Mouse (Mus musculus): ENCODE measurements around the gene Phlda2. TPM values are rescaled to one million over a fixed set of nuclear protein-coding genes. Genes with fewer than 3 reads are reported as not detected.
"Not testable (repeated sequence)": the region's sequence is repeated elsewhere in the genome, so short reads cannot be mapped to it uniquely, and the experiment has no call there.

Gene Phlda2
- total RNA-seq (2021): 0.78 and 1.4 TPM in 2 replicates
- long read RNA-seq, experiment 1, partial matches to known transcripts: 0 of 1 reads
- long read RNA-seq, experiment 1, other reads (novel, unspliced or antisense): 0 of 1 reads
- long read RNA-seq, experiment 2: 0 reads

GRCm38 (mm10) chr7:143502418-143503200 is at the start of gene Phlda2:
Gene Phlda2, minus strand, starts transcription at chr7:143503150.
- DNase-seq: peak; percentile 37

- DNase-seq: no peak
Observed at GRCm38 (mm10) chr7:143549588-143550220, 46.8 kb upstream of the Phlda2 start.

DNA sequence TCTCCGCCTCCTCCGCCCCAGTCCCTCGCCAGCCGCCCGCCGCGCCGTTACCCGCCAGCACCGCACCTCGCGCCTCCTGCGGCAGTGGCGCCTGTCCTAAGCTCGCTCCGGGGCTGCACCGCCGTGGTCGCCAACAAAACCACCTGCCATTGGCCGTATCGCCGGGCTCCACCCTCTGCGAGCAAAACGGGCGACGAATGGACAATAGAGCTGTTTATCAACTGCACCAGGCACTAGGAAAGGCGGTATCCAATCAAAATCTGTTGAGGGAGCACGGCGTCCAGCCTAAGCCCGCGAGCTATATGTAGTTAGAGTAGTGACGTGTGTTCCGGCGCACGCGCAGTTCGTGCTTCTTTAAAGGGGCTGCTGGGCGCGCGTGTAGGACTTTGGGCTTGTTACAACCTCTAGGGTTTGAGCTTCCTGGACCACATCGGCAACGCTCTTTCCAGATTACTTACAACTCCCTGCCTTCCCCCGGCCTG is 46.1 kb upstream of the Phlda2 start, which contains the start of gene Nap1l4:
Gene Nap1l4 (minus strand): TSS at position 131 of the 482 bp plus-strand sequence.
- peak; percentile 98 for DNase-seq

- peak; percentile 90 for DNase-seq
Observed at GRCm38 (mm10) chr7:143548231-143548961, 45.4 kb upstream of the Phlda2 start.

- DNase-seq: no peak
Observed at GRCm38 (mm10) chr7:143546554-143546953, 43.6 kb upstream of the Phlda2 start.

DNA sequence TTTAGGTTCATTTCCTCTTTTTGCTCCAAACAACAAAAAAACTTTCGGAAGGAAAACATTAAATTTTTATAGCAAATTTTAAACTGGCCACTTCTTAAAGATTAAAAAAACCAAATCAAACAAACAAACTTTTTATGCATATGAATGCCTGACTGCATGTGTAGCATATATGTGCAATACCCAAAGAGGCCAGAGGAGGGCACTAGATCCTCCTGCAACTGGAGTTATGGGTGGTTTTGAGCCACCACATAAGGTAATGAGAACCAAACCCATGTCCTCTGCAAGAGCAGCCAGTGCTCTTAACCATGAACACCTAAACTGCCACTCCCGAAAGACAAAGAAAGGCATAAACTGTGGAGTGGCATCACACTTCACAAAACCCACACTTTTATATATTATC is 41.4 kb upstream of the Phlda2 start:
- peak; percentile 51 for DNase-seq

GRCm38 (mm10) chr7:143538671-143539070 is 35.7 kb upstream of the Phlda2 start:
- DNase-seq: no peak

GRCm38 (mm10) chr7:143538229-143538628 is 35.3 kb upstream of the Phlda2 start:
- not testable (repeated sequence) for DNase-seq

DNA sequence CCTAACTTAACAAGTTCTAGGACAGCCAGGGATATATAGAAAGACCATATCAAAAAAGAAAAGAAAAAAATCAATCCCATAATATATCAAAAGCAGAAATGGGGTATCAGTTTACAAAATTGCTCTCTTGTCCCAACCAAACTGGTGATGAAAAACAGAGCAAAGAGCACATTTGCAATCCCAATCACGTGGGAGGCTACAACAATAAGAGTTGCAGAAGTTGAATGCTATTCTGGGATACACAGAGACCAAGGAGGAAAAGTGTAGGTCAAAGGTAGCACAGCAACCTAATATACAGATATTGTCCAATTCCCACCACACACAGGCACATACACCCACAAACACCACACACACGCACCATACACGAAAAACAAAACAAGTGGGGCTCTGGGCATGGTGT is 33.3 kb upstream of the Phlda2 start:
- no peak for DNase-seq

DNA sequence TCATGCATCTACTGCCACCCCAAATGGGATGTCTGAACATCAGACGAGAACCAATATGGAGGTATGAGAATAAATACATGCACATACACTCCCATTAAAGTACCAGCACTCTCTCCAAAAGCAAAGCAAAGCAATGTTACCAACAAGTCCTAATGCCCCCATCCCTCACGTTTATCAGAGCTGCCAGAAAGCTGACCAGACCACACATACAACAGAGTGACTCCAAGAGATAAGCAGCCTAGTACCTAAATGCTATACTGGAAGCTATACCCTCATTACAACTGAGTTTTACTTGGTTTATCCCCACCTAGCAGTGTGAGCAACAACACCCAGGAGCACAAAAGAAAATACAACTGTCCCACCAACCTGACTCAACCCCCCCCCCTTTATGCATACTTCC is 30.3 kb upstream of the Phlda2 start:
- no peak for DNase-seq

- no peak for DNase-seq
Observed at GRCm38 (mm10) chr7:143532410-143532809, 29.5 kb upstream of the Phlda2 start.

GRCm38 (mm10) chr7:143519333-143519732 is 16.4 kb upstream of the Phlda2 start:
- no peak for DNase-seq

GRCm38 (mm10) chr7:143514416-143514768 is 11.4 kb upstream of the Phlda2 start:
- DNase-seq: no peak

DNA sequence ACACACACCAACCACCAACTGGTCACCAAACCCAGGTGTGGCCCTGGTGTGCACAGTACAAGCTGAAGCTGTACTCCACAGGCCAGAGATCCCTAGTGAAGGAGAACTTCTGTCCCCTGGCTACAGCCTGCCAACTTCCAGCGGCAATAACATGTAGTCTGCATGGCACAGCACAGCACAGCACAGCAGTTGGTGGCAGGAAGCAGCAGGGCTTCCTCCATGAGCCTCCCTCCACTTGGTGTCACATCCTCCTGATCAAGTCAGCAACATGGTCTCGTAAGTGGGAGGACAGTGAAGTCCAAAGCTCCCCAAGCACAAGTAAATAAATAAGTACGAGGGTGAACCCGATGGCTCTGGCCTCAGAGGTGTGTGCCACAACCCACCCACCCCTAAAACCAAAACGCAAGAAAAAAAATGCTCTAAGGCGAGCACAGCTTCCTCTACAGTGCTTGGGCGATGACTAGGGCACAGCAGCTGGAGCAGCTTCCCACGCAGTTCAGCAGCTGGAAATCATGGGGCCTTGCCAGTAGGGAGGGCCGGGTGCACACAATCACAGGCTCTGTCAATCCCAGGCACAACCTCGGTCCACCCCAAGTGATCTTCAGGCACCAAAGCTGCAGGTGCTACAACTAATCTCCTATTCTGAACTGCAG is 10.9 kb upstream of the Phlda2 start:
- DNase-seq: no peak

GRCm38 (mm10) chr7:143511335-143511712 is 8.4 kb upstream of the Phlda2 start:
- DNase-seq: no peak

GRCm38 (mm10) chr7:143510593-143511334 is 7.8 kb upstream of the Phlda2 start:
- DNase-seq: no peak

DNA sequence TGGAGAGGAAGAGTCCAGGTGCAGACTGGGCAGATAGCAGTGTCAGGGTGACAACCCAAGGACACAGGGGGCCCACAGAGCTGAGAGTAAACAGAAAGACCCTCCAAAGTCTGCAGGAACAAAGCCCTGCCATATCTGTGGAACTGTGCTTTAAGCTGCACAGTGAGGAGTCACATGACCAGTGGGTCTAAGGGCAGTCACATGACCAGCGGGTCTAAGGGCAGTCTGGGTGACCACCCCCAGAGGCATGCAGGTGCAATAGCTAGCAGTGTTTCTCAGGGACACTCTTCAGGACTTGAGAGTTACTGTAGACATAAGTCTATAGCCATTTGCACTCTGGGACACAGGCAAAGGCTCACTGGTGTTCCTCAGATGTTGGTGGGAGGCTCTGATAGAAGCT is 6.6 kb upstream of the Phlda2 start:
- no peak for DNase-seq

GRCm38 (mm10) chr7:143506675-143507074 is 3.7 kb upstream of the Phlda2 start:
- DNase-seq: peak; percentile 71

- no peak for DNase-seq
Observed at GRCm38 (mm10) chr7:143506271-143506670, 3.3 kb upstream of the Phlda2 start.

- DNase-seq: peak; percentile 90
Observed at GRCm38 (mm10) chr7:143505823-143506222, 2.9 kb upstream of the Phlda2 start.

GRCm38 (mm10) chr7:143505411-143505810 is 2.5 kb upstream of the Phlda2 start:
- DNase-seq: no peak

Data from adrenal gland, postnatal 14 days (tissue).